In the genomic region with DNA sequence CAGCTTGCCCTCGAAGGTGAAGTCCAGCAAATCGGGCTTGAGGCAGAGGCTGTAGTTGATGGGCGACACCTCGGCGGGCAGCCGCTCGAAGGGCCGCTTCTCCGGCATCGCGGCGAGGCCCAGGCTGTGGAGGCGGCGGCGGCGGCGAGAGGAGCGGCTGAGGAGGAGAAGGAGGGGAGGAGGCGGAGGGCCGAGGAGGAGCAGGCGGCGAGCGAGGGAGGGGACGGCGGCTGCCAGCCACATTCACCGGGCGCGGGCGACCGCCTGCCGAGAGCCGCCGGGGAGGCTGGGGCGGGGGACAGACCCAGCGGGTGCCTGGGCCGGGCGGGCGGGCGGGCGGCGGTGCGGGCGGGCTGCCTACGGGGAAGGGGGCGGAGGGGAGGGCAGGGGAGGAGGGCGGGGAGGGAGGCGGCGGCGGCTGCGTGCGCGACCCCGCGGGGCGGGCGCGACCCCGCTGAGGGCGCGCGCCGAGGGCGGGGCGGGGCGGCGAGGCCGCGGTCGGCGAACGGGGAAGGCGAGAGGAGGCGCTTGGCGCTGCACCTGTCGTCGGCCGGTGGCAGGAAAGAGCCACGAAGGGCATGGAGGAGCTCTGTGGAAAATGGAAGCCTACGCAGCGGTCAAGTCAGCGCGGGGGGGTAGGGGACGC, we compare ENCODE assay signal across 8 mouse cellular contexts. TPM values are rescaled to one million over a fixed set of nuclear protein-coding genes. Genes with fewer than 3 reads are reported as not detected.
DNase-seq lines count a peak whose midpoint lies in the region; ATAC-seq and TF ChIP-seq lines count a peak whose summit lies in the region.

TSS of gene Npepps (minus strand) at position 423 of the 646 bp plus-strand sequence.

- peak within 1 kb of the TSS; percentile 91 for H3K4me3 ChIP-seq in bone marrow, adult 2 months (replicated peaks; ENCODE audit: control insufficient read depth, low read depth, low read length)
- peak within 1 kb of the TSS; percentile 99 for H3K4me3 ChIP-seq in embryonic facial prominence, embryonic 14.5 days (ENCODE audit: low read depth, low read length)

- peak within 1 kb of the TSS; percentile 97 for H3K27ac ChIP-seq in bone marrow, adult 2 months (ENCODE audit: control insufficient read depth, insufficient read depth, low read depth, low read length, poor library complexity)
- peak within 1 kb of the TSS; percentile 95 for H3K27ac ChIP-seq in embryonic facial prominence, embryonic 14.5 days (replicated peaks; ENCODE audit: low read depth, low read length)

- peak within 1 kb of the TSS; percentile 75 for H3K4me2 ChIP-seq in embryonic facial prominence, embryonic 14.5 days (ENCODE audit: low read depth, low read length)

- H3K9ac ChIP-seq in embryonic facial prominence, embryonic 14.5 days (ENCODE audit: low read depth, low read length) = peak within 1 kb of the TSS; percentile 99

- no peaks in the 10 kb centered on the region for H3K9me3 ChIP-seq in embryonic facial prominence, embryonic 14.5 days (ENCODE audit: control insufficient read depth, low read length)

- TF ChIP-seq POLR2A in bone marrow, adult 2 months (IDR thresholded peaks at IDR 0.05; ENCODE audit: borderline replicate concordance, control insufficient read depth, low read depth, low read length) = peak; percentile 81; the same call in 1 of the 2 replicates

- H3K4me1 ChIP-seq in bone marrow, adult 2 months (ENCODE audit: control insufficient read depth, insufficient read depth, low read length) = peaks cover 1% of the 10 kb centered on the region; the same call in 1 of the 2 replicates
- H3K4me1 ChIP-seq in embryonic facial prominence, embryonic 14.5 days (ENCODE audit: control insufficient read depth, insufficient read depth, low read length) = peaks cover 9% of the 10 kb centered on the region; the same call in 1 of the 2 replicates

- TF ChIP-seq CTCF in bone marrow, adult 2 months (IDR thresholded peaks at IDR 0.05; ENCODE audit: control insufficient read depth, insufficient read depth, low read length) = no peak

- peak; percentile 72 for ATAC-seq in embryonic facial prominence, embryonic 14.5 days (ENCODE audit: low read depth)

- peak; percentile 83 for DNase-seq in A20 (ENCODE audit: low read depth, low spot score)
- DNase-seq in embryonic facial prominence, embryonic 14.5 days (ENCODE audit: low spot score) = peak; percentile 72
- DNase-seq in heart, adult 8-10 months (ENCODE audit: low spot score) = peak; percentile 48
- peak; percentile 76 for DNase-seq in kidney, adult 9 months
- peak; percentile 88 for DNase-seq in liver
- peak; percentile 24 to 41 for DNase-seq in monocyte, adult 2 months (ENCODE audit: low read depth in 1 of 2, low spot score in 2 of 2)
- DNase-seq in spleen, postnatal 14 days (ENCODE audit: low spot score in 2 of 2) = peak; percentile 65 to 75

- no peaks in the 10 kb centered on the region for H3K36me3 ChIP-seq in embryonic facial prominence, embryonic 14.5 days (ENCODE audit: control insufficient read depth, insufficient read depth, low read length)

- WGBS in bone marrow, adult 2 months = under 1% methylated on average over 49 of the region's 83 CpGs
- WGBS in embryonic facial prominence, embryonic 14.5 days = under 1% methylated on average over 18 of the region's 83 CpGs

- no peaks in the 10 kb centered on the region for H3K27me3 ChIP-seq in embryonic facial prominence, embryonic 14.5 days (replicated peaks; ENCODE audit: control insufficient read depth, insufficient read depth, low read length)

RNA-seq across cellular contexts. Expression of gene Npepps, which starts in this region (rescaled TPM):
- 15.1 and 41.8 TPM in 2 replicates for polyA plus RNA-seq in bone marrow, adult 2 months (2011; ENCODE audit: insufficient read depth, insufficient read length, low replicate concordance, missing spikeins)
- polyA plus RNA-seq in embryonic facial prominence, embryonic 14.5 days (2014; fragmentation: Nextera tagmentation; extraction: Ambion mirVana) = 72.5 and 76.8 TPM in 2 replicates
- total RNA-seq in heart, adult 8-10 months (2022) = 10 to 100 TPM; 78.1 to 82.3 (median 79.1) TPM

Comparison
In these comparisons a context has a peak if more than half of its experiments do, and no peak if none do; other contexts are left out.
1. Peak in every context shown above with its lines: DNase-seq, ATAC-seq, H3K4me3 ChIP-seq and H3K27ac ChIP-seq.
2. DNase-seq: peak in every context shown above with its lines; median percentile 88 in liver; 83 in A20; 76 in kidney, adult 9 months; 72 in embryonic facial prominence, embryonic 14.5 days; 70 in spleen, postnatal 14 days; 48 in heart, adult 8-10 months; 32 in monocyte, adult 2 months.